Mouse (Mus musculus) thymus, adult 2 months (tissue): ENCODE results near the gene Tex9. TPM values are rescaled to one million over a fixed set of nuclear protein-coding genes. Genes with fewer than 3 reads are reported as not detected.
A peak's percentile ranks its signal among the peaks of the same experiment; 100 is the strongest.

Experiments
- DNase-seq: peaks from one replicate; pipeline ENCODE4 v3.0.0; 2021
- H3K27ac ChIP-seq: fragments of 200-500 bp; 2 replicates; pipeline ENCODE4 v1.5.1; 2012; ENCODE audit warnings: low read length, control low read depth; ENCODE audit not compliant: control insufficient read depth, insufficient read depth
- H3K27me3 ChIP-seq: fragments of 200-500 bp; 2 replicates; pipeline ENCODE4 v1.6.1; 2012; ENCODE audit warnings: mild to moderate bottlenecking, low read length, moderate library complexity, mixed read lengths; ENCODE audit not compliant: control insufficient read depth, insufficient read depth
- H3K36me3 ChIP-seq: fragments of 200-500 bp; 2 replicates; pipeline ENCODE4 v1.6.1; 2012; ENCODE audit warnings: mild to moderate bottlenecking, low read length, moderate library complexity; ENCODE audit not compliant: control insufficient read depth, insufficient read depth
- H3K4me1 ChIP-seq: fragments of 200-500 bp; replicated peaks from 2 replicates; pipeline ENCODE4 v1.6.1; 2012; ENCODE audit warnings: low read length; ENCODE audit not compliant: control insufficient read depth, insufficient read depth
- H3K4me3 ChIP-seq: fragments of 200-500 bp; 2 replicates; pipeline ENCODE4 v1.5.1; 2012; ENCODE audit warnings: mild to moderate bottlenecking, low read length, control low read depth, moderate library complexity; ENCODE audit not compliant: control insufficient read depth, insufficient read depth
- CTCF ChIP-seq: fragments of 200-500 bp; IDR thresholded peaks from 2 replicates; pipeline ENCODE4 v1.5.1; 2012; ENCODE audit warnings: mild to moderate bottlenecking, control low read depth, low read length, moderate library complexity, borderline replicate concordance; ENCODE audit not compliant: control insufficient read depth, poor library complexity, insufficient read depth; ENCODE audit errors: extremely low read depth
- POLR2A ChIP-seq: fragments of 200-500 bp; IDR thresholded peaks from 2 replicates; pipeline ENCODE4 v1.6.1; 2012; ENCODE audit warnings: mild to moderate bottlenecking, low read length, control low read depth, moderate library complexity; ENCODE audit not compliant: control insufficient read depth, poor library complexity, insufficient read depth; ENCODE audit errors: extremely low read depth
- WGBS: fragments of 180-500 bp; shearing (Covaris S2); methylation state at CpG from one replicate; pipeline ENCODE4 v1.1.7; 2018; 5-methylcytosine and 5-hydroxymethylcytosine counted together
- polyA plus RNA-seq: library from polyadenylated mRNA; depleted of rRNA; stranded (reverse); fragments of >200 nt; gene quantifications from 2 replicates; pipeline ENCODE4 v1.2.3, GENCODE M21; 2012

Gene Tex9
- polyA plus RNA-seq, 1 experiment, result 5.1 TPM

DNA sequence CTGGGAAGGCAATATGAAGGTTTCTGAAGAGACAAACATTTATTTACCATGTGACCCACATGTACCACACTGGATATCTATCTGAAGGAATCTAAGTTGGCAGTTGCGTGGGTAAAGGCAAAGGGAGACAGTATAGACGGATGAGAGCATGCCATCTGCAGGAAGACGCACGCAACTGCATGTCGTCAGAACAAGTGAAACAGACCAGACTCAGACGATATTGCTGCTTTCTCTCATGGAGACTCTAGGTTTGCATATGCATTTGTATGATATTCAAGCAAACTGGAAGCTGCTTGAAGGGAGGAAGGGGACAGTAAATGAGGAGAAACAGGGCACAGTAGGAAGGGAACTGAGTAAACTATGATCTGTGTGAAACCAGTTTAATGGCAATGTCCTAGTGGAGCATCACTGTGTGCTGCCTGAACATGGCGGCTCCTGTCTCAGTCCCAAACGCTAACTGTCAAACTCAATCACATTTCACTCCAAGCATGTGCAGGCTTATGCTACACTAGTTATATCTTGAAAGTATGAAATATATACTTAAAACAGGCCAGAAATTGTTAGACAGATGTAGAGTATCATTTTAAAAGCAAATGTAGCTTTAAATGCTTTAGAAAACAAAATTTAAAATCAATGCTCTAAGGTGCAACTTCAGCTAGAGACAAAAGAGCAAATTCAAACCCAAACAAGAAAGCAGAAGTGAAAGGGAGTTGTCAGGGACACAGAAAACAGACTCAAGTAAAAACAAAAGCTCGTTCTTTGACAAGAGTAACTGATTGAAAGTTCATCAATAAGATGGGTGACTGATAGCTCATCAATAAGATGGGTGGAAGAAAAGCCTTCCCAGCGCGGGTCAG, 24.2 kb downstream of the Tex9 start:
- H3K4me3 ChIP-seq, result no peak overlapping the region
- no peak overlapping the region for H3K27ac ChIP-seq
- TF ChIP-seq POLR2A, result no peak
- no peak for TF ChIP-seq CTCF
- H3K4me1 ChIP-seq, result peaks cover 14% of the 10 kb centered on the region
- no peaks in the 10 kb centered on the region for H3K36me3 ChIP-seq
- peak; percentile 68 for DNase-seq
- H3K27me3 ChIP-seq, result no peaks in the 10 kb centered on the region
- 45% methylated on average over 11 of the region's 11 CpGs for WGBS

DNA sequence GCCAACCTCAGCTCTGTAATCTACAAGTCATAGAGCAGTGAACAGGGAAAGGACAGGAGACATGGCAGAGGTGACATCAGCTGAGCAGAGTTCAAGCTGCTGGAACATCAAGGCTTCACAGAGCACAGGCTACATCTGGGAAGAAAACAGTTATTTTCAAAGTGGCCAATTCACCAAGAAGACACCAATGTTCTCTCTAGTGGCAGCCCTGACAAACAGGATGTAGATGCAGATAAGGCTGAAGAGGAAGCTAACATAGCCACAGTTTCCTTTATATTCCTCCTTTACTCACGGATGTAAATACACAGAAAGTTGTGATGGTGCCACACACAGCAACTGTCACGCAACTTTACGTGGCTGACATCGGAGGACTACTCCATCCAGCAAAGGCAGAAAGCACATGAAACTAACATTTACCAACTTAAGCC, 26.2 kb downstream of the Tex9 start:
- WGBS, result 3% methylated on average over 4 of the region's 4 CpGs
- peaks cover 14% of the 10 kb centered on the region for H3K4me1 ChIP-seq
- DNase-seq, result peak; percentile 30
- H3K27me3 ChIP-seq, result no peaks in the 10 kb centered on the region
- no peak for TF ChIP-seq CTCF
- no peak for TF ChIP-seq POLR2A
- peak overlapping the region; percentile 85 for H3K27ac ChIP-seq
- H3K4me3 ChIP-seq, result no peak overlapping the region
- H3K36me3 ChIP-seq, result peaks cover 8% of the 10 kb centered on the region; the same call in 1 of the 2 replicates

DNA sequence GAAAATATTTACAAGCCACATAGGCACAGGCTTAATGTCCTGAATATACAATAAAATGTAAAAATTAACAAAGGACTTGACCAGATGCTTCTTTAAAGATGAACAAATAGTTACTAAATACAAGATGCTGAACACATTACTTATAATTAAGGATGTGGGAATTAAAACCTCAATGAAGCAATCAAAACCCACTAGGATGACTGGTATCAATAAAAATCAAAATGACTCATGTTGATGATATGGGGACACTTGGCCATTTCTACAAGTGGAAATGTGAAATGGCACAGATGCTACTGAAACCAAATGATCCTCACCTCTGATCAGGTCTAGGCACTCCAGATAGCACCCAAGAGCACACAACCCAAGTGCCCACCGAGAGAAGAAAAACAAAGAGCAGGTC, 27.2 kb downstream of the Tex9 start:
- no peak overlapping the region for H3K27ac ChIP-seq
- 100% methylated on average over 1 of the region's 1 CpGs for WGBS
- H3K4me1 ChIP-seq, result peaks cover 14% of the 10 kb centered on the region
- H3K36me3 ChIP-seq, result peaks cover 17% of the 10 kb centered on the region
- TF ChIP-seq CTCF, result no peak
- no peak for TF ChIP-seq POLR2A
- H3K27me3 ChIP-seq, result no peaks in the 10 kb centered on the region
- DNase-seq, result no peak
- no peak overlapping the region for H3K4me3 ChIP-seq

DNA sequence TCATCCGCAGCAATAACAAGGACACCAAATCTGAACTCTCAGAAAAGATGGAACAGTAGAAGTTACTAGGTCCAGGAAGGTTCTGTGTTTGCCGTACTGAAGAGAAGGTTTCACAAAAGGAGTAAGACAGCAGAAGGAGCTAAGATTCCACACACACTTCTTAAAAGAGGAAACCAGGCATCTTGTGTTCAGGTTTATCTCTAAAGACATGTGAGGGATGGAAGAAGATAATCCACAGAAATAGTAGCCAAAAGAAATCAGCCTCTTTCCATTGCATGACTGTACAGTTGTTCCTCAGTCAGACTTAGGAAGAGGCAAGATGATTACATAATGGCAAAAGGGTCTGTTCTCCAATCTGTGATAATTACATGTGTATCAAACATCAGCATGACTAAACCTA, 29.6 kb downstream of the Tex9 start:
- Histone ChIP-seq H3K36me3 (peaks cover 39% of the 10 kb centered on the region), H3K27me3 (no peaks in the 10 kb centered on the region), H3K4me1 (peaks cover 14% of the 10 kb centered on the region), H3K4me3 (no peak overlapping the region), H3K27ac (no peak overlapping the region)
- WGBS, result 99% methylated on average over 2 of the region's 2 CpGs
- DNase-seq, result no peak
- TF ChIP-seq POLR2A, result no peak
- no peak for TF ChIP-seq CTCF

DNA sequence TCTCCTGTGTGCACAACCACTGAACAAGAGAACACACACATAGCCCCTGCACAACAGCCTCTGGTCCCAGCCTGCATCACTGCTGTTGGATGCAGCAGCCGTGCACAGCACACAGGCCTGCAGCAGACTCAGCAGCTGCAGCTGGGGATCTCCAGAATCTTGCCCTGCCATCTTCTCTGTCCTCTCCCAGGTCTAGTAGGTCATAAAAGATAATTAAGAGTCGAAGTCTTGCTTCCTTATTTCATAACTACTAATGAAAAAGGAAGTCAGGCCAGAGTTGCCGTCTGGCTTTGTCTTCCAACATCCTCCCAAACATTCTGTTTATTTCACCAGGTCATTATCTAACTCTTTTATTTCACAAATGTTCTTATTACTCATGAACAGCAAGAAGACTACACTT, 31.2 kb downstream of the Tex9 start:
- TF ChIP-seq POLR2A, result no peak
- H3K36me3 ChIP-seq, result peaks cover 49% of the 10 kb centered on the region

DNA sequence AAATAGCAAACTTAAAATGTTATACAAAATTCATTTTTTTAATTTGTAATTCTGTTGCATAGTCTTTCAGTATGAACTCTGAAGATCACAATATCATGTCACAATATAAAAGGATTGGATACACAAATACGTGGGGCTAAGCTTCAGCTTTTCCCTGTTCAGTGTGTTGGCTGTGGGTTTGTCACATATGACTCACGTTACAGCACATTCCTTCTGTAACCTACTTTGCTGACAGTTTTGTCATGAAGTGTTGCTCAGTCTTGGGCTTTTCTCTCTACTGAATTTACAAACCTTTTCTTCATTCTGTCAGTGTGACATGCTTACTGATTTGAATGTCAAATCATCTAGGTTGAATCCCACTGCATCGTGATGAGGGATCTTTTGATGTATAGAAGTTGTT, 32.3 kb downstream of the Tex9 start:
- TF ChIP-seq CTCF (no peak), POLR2A (no peak)
- H3K4me3 ChIP-seq, result no peak overlapping the region
- no peak for DNase-seq
- H3K27me3 ChIP-seq, result no peaks in the 10 kb centered on the region
- WGBS, result 92% methylated on average over 3 of the region's 3 CpGs
- peaks cover 56% of the 10 kb centered on the region for H3K36me3 ChIP-seq
- 0 out of 2 replicates have a peak, but pooled peaks cover 3% of the 10 kb centered on the region for H3K4me1 ChIP-seq
- no peak overlapping the region for H3K27ac ChIP-seq

More for the DNA sequence above, 31.2 kb downstream of the Tex9 start:
- DNase-seq, result no peak
- Histone ChIP-seq H3K27ac (no peak overlapping the region), H3K4me3 (no peak overlapping the region), H3K4me1 (peaks cover 9% of the 10 kb centered on the region), H3K27me3 (no peaks in the 10 kb centered on the region)
- WGBS, result 51% methylated on average over 3 of the region's 3 CpGs
